Mouse (Mus musculus) liver, embryonic 14.5 days (tissue): Measurements from ENCODE around the gene Zfp827.

Source experiments
- CTCF ChIP-seq: IDR thresholded peaks from 2 replicates; pipeline ENCODE4 v1.5.1; 2016; ENCODE audit warnings: antibody characterized with exemption, low read depth, control low read depth
- EP300 ChIP-seq: IDR thresholded peaks from 2 replicates; pipeline ENCODE4 v1.6.1; 2016; ENCODE audit warnings: antibody characterized with exemption, low read depth

DNA sequence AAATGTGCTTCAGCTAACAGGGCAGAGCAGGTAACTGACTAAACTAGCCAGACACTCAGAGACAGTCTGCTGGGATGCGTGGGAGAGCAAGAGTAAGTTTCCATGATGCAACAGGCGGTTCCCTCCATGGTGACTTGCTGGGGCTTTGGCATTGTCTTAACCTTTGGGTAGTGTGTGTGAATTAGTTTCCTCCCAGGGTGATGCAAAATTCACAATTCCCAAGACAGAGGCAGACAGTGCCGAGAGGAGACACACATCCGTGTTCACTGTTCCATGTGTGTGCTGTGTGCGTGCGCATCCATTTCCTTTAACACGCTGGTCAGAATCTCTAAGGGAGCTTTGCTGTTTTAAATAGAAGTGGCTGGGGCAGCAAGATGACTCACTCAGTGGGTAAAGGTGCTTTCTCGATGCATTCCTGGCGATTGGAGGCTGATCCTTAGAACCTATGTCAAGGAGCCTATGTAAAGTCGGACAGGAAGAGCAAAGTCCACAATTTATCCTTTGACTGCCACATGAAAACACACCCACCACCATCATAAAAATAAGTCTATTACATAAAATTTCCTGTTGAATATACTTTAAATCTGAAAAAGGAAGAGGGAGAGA, 127.4 kb downstream of the Zfp827 start:
- TF ChIP-seq CTCF (no peak), EP300 (no peak)
